Mouse (Mus musculus) kidney, embryonic 15.5 days (tissue): ENCODE data around the gene Znrd1as. TPM values are rescaled to one million over a fixed set of nuclear protein-coding genes. Genes with fewer than 3 reads are reported as not detected.
"Not testable (repeated sequence)": the region's sequence is repeated elsewhere in the genome, so short reads cannot be mapped to it uniquely, and the experiment has no call there.

Source experiments
- ATAC-seq: fragments of 200-750 bp; cut with Nextera tagmentation; replicated peaks from 2 replicates; pipeline ENCODE4 v1.8.0; 2017; ENCODE audit warnings: moderate TSS enrichment; ENCODE audit not compliant: low FRiP score
- H3K27ac ChIP-seq: fragments of 300-500 bp; sonication (generic); 2 replicates; pipeline ENCODE4 v1.5.1; 2015; ENCODE audit warnings: mild to moderate bottlenecking, inconsistent platforms
- H3K27me3 ChIP-seq: fragments of 300-500 bp; sonication (generic); 2 replicates; pipeline ENCODE4 v1.6.1; 2015; ENCODE audit warnings: inconsistent platforms
- H3K36me3 ChIP-seq: fragments of 300-500 bp; sonication (generic); 2 replicates; pipeline ENCODE4 v1.6.1; 2015; ENCODE audit warnings: inconsistent platforms
- H3K4me1 ChIP-seq: fragments of 300-500 bp; sonication (generic); 2 replicates; pipeline ENCODE4 v1.6.1; 2015; ENCODE audit warnings: inconsistent platforms
- H3K4me2 ChIP-seq: fragments of 300-500 bp; sonication (generic); 2 replicates; pipeline ENCODE4 v1.6.1; 2015; ENCODE audit warnings: moderate library complexity, mild to moderate bottlenecking, inconsistent platforms
- H3K4me3 ChIP-seq: fragments of 300-500 bp; sonication (generic); replicated peaks from 2 replicates; pipeline ENCODE4 v1.5.1; 2015; ENCODE audit warnings: mild to moderate bottlenecking, inconsistent platforms
- H3K9ac ChIP-seq: fragments of 300-500 bp; sonication (generic); 2 replicates; pipeline ENCODE4 v1.6.1; 2015; ENCODE audit warnings: mild to moderate bottlenecking, inconsistent platforms
- H3K9me3 ChIP-seq: fragments of 300-500 bp; sonication (generic); replicated peaks from 2 replicates; pipeline ENCODE4 v1.6.1; 2016; ENCODE audit warnings: inconsistent platforms
- WGBS: fragments of 180-500 bp; shearing (Covaris S2); methylation state at CpG from one replicate; pipeline ENCODE4 v1.1.7; 2015; ENCODE audit warnings: mixed read lengths; 5-methylcytosine and 5-hydroxymethylcytosine counted together
- polyA plus RNA-seq: library from polyadenylated mRNA; unstranded; fragments of >200 nt; fragmentation: Nextera tagmentation; extraction: Ambion mirVana; gene quantifications from 2 replicates; pipeline ENCODE4 v1.2.1, GENCODE M21; 2015

The Znrd1as gene
- polyA plus RNA-seq, 1 experiment from 2014 or later: 6.6 TPM

GRCm38 (mm10) chr17:36988475-36988874 lies 30.1 kb downstream of the Znrd1as start:
- ATAC-seq: 0 out of 2 replicates have a peak, but pooled peaks have one; percentile 33

DNA sequence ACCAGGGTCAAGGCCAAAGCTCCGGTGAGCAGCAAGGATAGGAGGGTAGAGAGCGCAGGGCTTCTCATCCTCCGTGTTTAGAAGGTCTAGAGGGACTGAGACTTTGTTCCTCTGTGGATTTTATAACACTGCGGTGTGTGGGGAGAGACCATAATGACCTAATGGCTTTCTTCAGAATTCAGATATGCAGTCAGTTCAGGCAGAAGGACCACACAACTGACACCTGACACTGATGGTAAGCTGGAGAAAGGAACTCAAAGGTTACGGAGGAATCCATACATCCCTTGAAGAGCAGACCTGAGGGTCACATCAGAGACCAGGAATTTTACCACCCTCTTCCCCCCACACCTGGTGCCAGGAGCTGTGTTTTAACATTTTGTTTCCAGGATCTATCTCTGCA lies 31.0 kb downstream of the Znrd1as start, which contains the start of gene H2-M5:
Gene H2-M5, minus strand, starts transcription at position 101 of the 400 bp plus-strand sequence.
- Histone ChIP-seq H3K27me3 (peaks cover 27% of the 10 kb centered on the region), H3K4me3 (peak within 1 kb of the TSS; percentile 21), H3K9ac (no peak within 1 kb of the TSS), H3K9me3 (no peaks in the 10 kb centered on the region), H3K36me3 (no peaks in the 10 kb centered on the region), H3K27ac (no peak within 1 kb of the TSS), H3K4me1 (peaks cover 4% of the 10 kb centered on the region; the same call in 1 of the 2 replicates), H3K4me2 (peak within 1 kb of the TSS; percentile 44)
- 21% methylated on average over 5 of the region's 5 CpGs for WGBS
- ATAC-seq: no peak

More at GRCm38 (mm10) chr17:36988475-36988874, 30.1 kb downstream of the Znrd1as start:
- Histone ChIP-seq H3K27ac (no peak overlapping the region), H3K4me3 (peak overlapping the region; percentile 21), H3K4me1 (peaks cover 4% of the 10 kb centered on the region; the same call in 1 of the 2 replicates), H3K27me3 (peaks cover 27% of the 10 kb centered on the region), H3K9ac (no peak overlapping the region), H3K9me3 (no peaks in the 10 kb centered on the region), H3K4me2 (peak overlapping the region; percentile 44), H3K36me3 (no peaks in the 10 kb centered on the region)
- WGBS: 6% methylated on average over 24 of the region's 24 CpGs

DNA sequence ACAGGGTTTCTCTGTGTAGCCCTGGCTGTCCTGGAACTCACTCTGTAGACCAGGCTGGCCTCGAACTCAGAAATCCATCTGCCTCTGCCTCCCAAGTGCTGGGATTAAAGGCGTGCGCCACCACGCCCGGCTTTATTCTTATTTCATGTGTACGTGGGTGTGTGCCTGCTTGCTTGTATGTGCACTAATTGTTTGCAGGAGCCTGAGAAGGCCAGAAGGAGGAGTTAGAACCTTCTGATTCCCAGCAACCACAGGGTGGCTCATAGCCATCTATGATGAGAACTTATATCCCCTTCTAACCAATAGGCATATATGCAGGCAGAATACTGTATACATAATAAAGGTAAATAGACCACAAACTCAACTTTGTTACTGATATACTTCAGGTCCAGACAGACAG lies 32.2 kb downstream of the Znrd1as start:
- not testable (repeated sequence) for H3K36me3 ChIP-seq, H3K9ac ChIP-seq, H3K4me2 ChIP-seq, H3K4me1 ChIP-seq, H3K9me3 ChIP-seq, H3K4me3 ChIP-seq, ATAC-seq, H3K27ac ChIP-seq
- H3K27me3 ChIP-seq: peaks cover 27% of the 10 kb centered on the region
- WGBS: 92% methylated on average over 6 of the region's 6 CpGs

- H3K27ac ChIP-seq: no peak overlapping the region
- H3K4me3 ChIP-seq: no peak overlapping the region
- peaks cover 4% of the 10 kb centered on the region; the same call in 1 of the 2 replicates for H3K4me1 ChIP-seq
- WGBS: 60% methylated on average over 3 of the region's 3 CpGs
- no peak overlapping the region for H3K4me2 ChIP-seq
- H3K36me3 ChIP-seq: no peaks in the 10 kb centered on the region
- no peak overlapping the region for H3K9ac ChIP-seq
- no peaks in the 10 kb centered on the region for H3K9me3 ChIP-seq
- H3K27me3 ChIP-seq: peaks cover 22% of the 10 kb centered on the region
- no peak for ATAC-seq
Measured at GRCm38 (mm10) chr17:36992336-36993104, 34.1 kb downstream of the Znrd1as start.

DNA sequence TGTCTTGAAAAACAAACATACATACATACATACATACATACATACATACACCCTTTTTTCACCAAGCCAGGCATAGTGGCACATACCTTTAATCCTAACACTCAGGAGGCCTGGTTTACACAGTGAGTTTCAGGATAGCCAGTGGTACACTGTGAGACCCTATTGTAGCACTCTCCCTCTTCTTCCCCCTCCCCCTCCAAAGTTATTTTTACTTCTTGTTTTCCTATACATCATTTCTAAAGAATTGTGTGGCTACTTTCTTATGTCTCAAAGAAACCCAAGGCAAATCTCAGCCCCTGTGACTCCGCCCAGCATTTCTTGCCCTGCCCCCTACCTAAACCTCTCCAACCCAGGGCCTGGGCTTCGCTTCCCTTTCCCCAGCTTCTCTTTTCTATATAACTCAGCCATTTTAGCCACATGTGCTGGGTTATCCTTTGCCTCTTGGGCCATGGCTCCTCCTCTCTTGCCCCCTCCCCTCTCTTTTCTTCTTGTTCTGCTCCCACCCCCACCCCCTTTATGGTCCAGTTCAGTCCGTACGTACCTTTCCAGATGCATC lies 35.5 kb downstream of the Znrd1as start:
- no peak for ATAC-seq

GRCm38 (mm10) chr17:36994528-36994927 lies 36.1 kb downstream of the Znrd1as start:
- no peak overlapping the region for H3K9ac ChIP-seq

More for the DNA sequence above, 35.5 kb downstream of the Znrd1as start:
- Histone ChIP-seq H3K27me3 (peaks cover 9% of the 10 kb centered on the region), H3K27ac (no peak overlapping the region), H3K9ac (no peak overlapping the region), H3K4me3 (no peak overlapping the region), H3K9me3 (no peaks in the 10 kb centered on the region), H3K36me3 (no peaks in the 10 kb centered on the region), H3K4me2 (no peak overlapping the region), H3K4me1 (no peaks in the 10 kb centered on the region)
- 90% methylated on average over 4 of the region's 4 CpGs for WGBS

DNA sequence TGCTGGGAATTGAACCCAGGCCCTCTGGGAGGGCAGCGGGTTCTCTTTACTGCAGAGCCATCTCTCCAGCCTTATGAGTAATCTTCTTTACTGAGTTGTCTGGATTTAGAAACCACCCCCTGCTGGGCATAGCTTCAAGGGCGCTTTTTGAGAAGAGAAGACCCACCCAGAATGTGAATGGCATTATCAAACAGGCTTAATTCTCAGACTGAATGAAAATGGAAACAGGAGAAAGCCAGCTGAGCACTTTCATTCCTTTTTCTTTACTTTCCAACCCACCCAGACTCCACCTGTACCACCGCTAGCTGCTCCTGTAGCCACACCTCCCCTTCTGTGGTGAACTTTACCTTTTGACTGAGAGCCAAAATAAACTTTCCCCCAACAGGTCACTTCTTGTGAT lies 37.1 kb downstream of the Znrd1as start:
- no peak for ATAC-seq
- Histone ChIP-seq H3K27ac (no peak overlapping the region), H3K9ac (no peak overlapping the region), H3K36me3 (no peaks in the 10 kb centered on the region), H3K4me2 (no peak overlapping the region), H3K9me3 (no peaks in the 10 kb centered on the region), H3K4me1 (no peaks in the 10 kb centered on the region), H3K27me3 (no peaks in the 10 kb centered on the region; the same call in 1 of the 2 replicates), H3K4me3 (no peak overlapping the region)
- WGBS: 70% methylated on average over 3 of the region's 3 CpGs

More at GRCm38 (mm10) chr17:36994528-36994927, 36.1 kb downstream of the Znrd1as start:
- H3K4me2 ChIP-seq: no peak overlapping the region
- H3K4me1 ChIP-seq: no peaks in the 10 kb centered on the region
- no peak for ATAC-seq
- H3K36me3 ChIP-seq: no peaks in the 10 kb centered on the region
- H3K9me3 ChIP-seq: no peaks in the 10 kb centered on the region
- 73% methylated on average over 2 of the region's 2 CpGs for WGBS
- H3K4me3 ChIP-seq: no peak overlapping the region
- peaks cover 2% of the 10 kb centered on the region for H3K27me3 ChIP-seq
- H3K27ac ChIP-seq: no peak overlapping the region

DNA sequence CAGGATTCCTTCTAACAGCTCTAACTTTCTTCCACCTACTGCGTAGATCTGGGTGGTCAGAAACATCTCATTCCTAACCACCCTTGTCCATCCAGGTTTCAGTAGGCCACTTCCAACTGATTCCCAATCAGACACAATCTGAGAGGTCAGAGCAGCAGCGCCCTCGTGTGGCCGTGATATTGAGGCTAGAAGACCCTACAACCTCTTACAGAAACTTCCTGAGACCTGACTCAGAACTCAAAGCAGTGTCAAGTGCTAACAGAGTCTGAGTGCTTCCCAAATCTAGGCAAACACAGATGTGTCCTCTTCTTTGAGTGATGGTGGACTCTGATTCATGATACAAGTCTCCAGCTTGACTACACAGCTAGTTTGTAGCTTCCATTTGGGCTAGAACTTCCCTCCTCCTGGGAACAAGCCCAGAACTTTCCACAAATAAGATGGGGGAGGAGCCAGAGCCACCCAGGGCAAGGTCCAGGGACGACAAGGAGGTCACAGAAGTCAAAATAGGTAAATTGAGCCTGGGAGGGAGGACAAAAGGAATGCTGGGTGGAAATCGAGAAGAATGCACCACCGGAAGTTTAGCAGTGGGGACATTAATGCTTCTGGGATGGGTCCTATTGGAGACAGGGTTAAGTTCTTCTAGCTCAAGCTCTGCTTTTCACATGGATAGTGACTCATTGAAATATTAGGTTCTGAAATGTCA lies 38.8 kb downstream of the Znrd1as start:
- Histone ChIP-seq H3K4me3 (no peak overlapping the region), H3K36me3 (no peaks in the 10 kb centered on the region), H3K9me3 (no peaks in the 10 kb centered on the region), H3K4me2 (no peak overlapping the region), H3K4me1 (0 out of 2 replicates have a peak, but pooled peaks cover 2% of the 10 kb centered on the region), H3K9ac (no peak overlapping the region), H3K27me3 (no peaks in the 10 kb centered on the region), H3K27ac (no peak overlapping the region)
- ATAC-seq: peak; percentile 43; the same call in 1 of the 2 replicates
- WGBS: 20% methylated on average over 7 of the region's 7 CpGs

DNA sequence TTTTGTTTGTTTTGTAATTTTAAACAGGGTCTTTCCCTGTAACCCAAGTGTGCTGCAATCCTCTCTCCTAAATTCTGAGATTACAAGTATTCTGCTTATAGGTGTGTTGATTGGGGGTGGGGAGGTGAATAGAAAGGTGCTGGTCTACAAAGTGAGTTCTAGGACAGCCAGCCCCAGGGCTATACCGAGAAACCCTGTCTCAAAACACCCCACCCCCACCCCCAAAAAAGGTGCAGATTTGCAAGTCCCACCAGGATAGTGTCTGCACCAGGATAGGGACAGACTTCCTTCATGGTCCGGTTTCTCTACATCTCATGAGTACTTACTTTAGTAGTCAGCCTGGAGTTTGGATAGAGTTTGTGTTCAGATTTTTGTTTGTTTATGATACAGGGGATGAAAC lies 40.1 kb downstream of the Znrd1as start:
- Histone ChIP-seq H3K36me3 (no peaks in the 10 kb centered on the region), H3K4me1 (peaks cover 9% of the 10 kb centered on the region; the same call in 1 of the 2 replicates), H3K9ac (no peak overlapping the region), H3K27ac (no peak overlapping the region), H3K4me3 (no peak overlapping the region), H3K4me2 (no peak overlapping the region), H3K27me3 (no peaks in the 10 kb centered on the region), H3K9me3 (no peaks in the 10 kb centered on the region)
- no peak for ATAC-seq
- 76% methylated on average over 2 of the region's 2 CpGs for WGBS

DNA sequence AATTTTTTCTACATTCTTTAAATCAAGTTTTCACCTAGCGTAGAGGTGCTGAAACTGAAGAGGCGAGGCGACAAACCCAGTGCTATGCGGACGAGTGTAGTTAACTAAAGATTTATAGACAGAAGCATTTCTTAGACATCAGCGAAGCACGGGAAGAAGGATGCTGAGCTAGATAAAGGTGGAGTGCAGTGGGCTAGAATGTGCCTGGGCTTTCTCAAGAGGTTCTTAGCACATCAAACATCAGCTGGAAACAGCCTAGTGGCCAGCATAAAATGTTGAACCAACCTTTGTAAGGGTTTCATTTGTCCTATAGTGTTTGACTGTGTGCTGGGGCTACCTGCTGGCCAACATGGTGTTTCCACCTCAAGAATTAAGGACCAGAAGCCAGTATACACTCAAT lies 42.5 kb downstream of the Znrd1as start, which contains the start of gene Zfp57:
Gene Zfp57, plus strand, starts transcription at position 301 of the 400 bp plus-strand sequence.
- peak within 1 kb of the TSS; percentile 80 for H3K4me2 ChIP-seq
- H3K9me3 ChIP-seq: no peaks in the 10 kb centered on the region
- WGBS: 89% methylated on average over 7 of the region's 7 CpGs
- H3K4me3 ChIP-seq: peak within 1 kb of the TSS; percentile 60
- ATAC-seq: no peak
- H3K9ac ChIP-seq: no peak within 1 kb of the TSS
- H3K27me3 ChIP-seq: no peaks in the 10 kb centered on the region
- peaks cover 11% of the 10 kb centered on the region; the same call in 1 of the 2 replicates for H3K4me1 ChIP-seq
- no peak within 1 kb of the TSS for H3K27ac ChIP-seq
- H3K36me3 ChIP-seq: peaks cover 12% of the 10 kb centered on the region

DNA sequence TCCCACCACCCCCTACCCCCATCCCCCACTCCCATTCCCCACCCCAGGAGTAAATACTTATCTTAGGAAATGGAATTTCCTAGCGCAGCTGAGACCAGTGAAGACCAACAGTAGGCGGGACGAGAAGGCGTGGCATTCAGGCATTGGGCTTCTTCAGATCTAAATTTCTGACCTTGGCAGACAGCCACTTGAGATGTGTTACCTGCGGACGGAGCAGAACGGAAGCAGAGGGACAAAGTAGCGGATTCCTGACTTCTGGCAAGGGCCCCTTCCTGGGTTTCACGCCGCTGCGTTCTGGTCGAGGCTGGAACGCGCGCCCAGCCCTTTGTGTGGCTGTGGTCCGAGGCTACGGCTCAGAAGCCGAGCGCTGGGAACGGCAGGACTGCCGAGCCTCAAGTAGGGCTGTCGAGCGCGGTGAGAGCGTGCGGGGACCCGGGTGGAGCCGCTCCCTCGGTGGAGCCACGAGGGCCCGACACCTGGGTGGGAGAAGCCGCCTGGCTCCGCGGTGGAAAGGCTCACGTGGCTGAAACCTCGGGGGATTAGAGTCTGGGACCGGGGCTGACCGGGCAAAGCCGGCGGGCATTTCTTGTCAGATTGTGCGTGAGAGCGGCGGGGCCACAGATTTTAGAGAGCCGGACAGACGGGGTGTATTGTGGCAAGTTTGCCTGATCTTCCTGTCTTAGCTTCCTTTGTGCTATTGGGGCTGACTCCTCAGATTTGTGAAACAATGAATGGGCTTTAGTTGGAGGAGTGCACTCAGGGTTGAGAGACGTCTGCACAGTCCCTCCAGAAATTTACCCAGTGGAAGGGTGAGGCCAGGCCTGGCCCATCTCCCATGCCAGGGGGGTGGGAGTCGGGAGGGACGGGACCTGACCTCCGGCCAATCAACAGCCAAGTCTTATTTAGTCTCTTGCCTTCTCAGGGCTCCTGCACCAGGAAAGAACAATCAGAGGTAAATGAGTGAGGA lies 44.3 kb downstream of the Znrd1as start:
- peaks cover 29% of the 10 kb centered on the region for H3K36me3 ChIP-seq
- peak overlapping the region; percentile 60 for H3K4me3 ChIP-seq
- H3K4me2 ChIP-seq: peak overlapping the region; percentile 80
- H3K27ac ChIP-seq: peak overlapping the region; percentile 86
- peaks cover 11% of the 10 kb centered on the region; the same call in 1 of the 2 replicates for H3K4me1 ChIP-seq
- under 1% methylated on average over 49 of the region's 49 CpGs for WGBS
- no peaks in the 10 kb centered on the region for H3K27me3 ChIP-seq
- peak; percentile 92 for ATAC-seq
- H3K9me3 ChIP-seq: no peaks in the 10 kb centered on the region
- H3K9ac ChIP-seq: peak overlapping the region; percentile 75
